Mouse (Mus musculus) C2C12 (cell line): ENCODE measurements around the gene Kif26b.

Source experiments
- CEBPB ChIP-seq: IDR thresholded peaks from one replicate; pipeline ENCODE4 v1.6.1; 2011; ENCODE audit warnings: low read depth, mild to moderate bottlenecking, control low read depth, moderate library complexity
- CTCF ChIP-seq: IDR thresholded peaks from one replicate; pipeline ENCODE4 v1.5.1; 2011; ENCODE audit not compliant: control insufficient read depth, insufficient read depth, insufficient read length
- MAX ChIP-seq: IDR thresholded peaks from one replicate; pipeline ENCODE4 v1.6.1; 2011; ENCODE audit warnings: mild to moderate bottlenecking, control low read depth
- MYOG ChIP-seq: IDR thresholded peaks from one replicate; pipeline ENCODE4 v1.6.1; 2011; ENCODE audit not compliant: control insufficient read depth, insufficient read length; ENCODE audit errors: extremely low read depth
- USF1 ChIP-seq: IDR thresholded peaks from one replicate; pipeline ENCODE4 v1.6.1; 2011; ENCODE audit warnings: low read depth, mild to moderate bottlenecking, control low read depth, moderate library complexity

- no peak for TF ChIP-seq CTCF
- no peak for TF ChIP-seq MAX
- no peak for TF ChIP-seq MYOG
- no peak for TF ChIP-seq CEBPB
- TF ChIP-seq USF1: no peak
These were observed 268.5 kb downstream of the Kif26b start for GRCm38 (mm10) chr1:178797388-178797787.
